Mouse (Mus musculus): ENCODE data around the gene Tbx5. TPM values are rescaled to one million over a fixed set of nuclear protein-coding genes. Genes with fewer than 3 reads are reported as not detected.

Tbx5 gene
- polyA plus RNA-seq, 1 experiment from 2014 or later = not detected

DNA sequence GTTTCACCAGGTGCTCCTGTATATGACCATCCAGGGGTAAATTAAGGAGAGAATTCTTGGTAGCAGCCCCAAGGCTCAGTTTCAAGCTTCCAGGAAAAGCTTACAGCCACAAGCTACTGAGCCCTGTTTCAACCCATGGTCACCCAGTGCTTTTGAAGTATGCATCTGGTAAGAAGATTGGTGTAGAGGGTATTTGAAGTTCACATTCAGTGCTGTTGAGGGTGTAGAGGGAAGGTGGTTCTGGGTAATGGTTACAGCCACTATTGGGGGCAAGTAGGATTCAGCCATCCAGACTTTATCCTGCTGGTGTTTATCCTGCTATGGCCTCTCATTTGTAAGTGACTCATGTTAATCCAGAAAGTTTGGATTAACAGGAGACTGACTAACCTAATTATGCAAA is 26.0 kb upstream of the Tbx5 start:
- Histone ChIP-seq H3K4me1 (replicated peaks; ENCODE audit: control insufficient read depth, insufficient read depth, low read length) (no peaks in the 10 kb centered on the region), H3K27me3 (replicated peaks; ENCODE audit: control insufficient read depth, insufficient read depth, low read length) (peaks cover 100% of the 10 kb centered on the region), H3K4me3 (ENCODE audit: low read depth, low read length) (no peak overlapping the region), H3K9ac (ENCODE audit: low read length) (no peak overlapping the region), H3K36me3 (ENCODE audit: control insufficient read depth, insufficient read depth, low read length) (no peaks in the 10 kb centered on the region), H3K4me2 (ENCODE audit: low read length) (no peak overlapping the region), H3K9me3 (ENCODE audit: control insufficient read depth, low read length) (no peaks in the 10 kb centered on the region), H3K27ac (ENCODE audit: low read depth) (no peak overlapping the region)
- ATAC-seq (replicated peaks; ENCODE audit: low FRiP score, low TSS enrichment, low read depth) (no peak), DNase-seq (ENCODE audit: low spot score) (no peak)

DNA sequence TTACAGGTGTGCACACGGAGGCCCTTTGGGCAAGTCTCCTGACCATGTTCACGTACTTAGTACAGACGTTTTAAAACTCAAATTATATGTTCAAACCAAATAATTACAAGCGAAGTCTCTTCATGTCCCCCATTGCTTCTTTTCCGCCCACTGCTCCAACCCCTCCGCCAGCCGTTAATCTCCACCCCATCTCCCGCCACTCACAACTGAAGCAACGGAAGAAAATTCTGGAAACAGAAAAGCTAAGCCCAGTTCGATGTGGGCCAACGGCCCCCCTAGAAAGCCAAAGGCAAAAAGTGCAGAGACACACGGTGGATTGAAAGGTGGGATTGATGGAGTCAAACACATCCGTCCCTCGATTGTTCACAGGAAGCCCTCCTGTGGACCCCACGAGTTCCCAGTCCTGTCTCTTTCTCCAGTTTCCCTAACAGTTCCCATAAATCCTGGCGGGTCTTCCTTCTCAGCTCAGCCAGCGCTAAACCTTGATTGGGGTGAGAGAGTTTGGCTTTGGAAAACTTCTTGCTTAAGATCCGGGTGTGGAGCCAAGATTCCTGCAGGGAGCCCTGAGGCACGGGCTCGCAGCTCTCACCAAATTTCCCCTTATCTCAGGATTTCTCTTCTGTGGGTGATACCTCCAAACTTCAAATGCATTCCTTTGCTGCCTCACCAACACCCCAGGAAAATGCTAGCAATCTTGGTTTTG is 24.8 kb upstream of the Tbx5 start:
- Histone ChIP-seq H3K27me3 (replicated peaks; ENCODE audit: control insufficient read depth, insufficient read depth, low read length) (peaks cover 98% of the 10 kb centered on the region), H3K4me1 (replicated peaks; ENCODE audit: control insufficient read depth, insufficient read depth, low read length) (no peaks in the 10 kb centered on the region), H3K9ac (ENCODE audit: low read length) (no peak overlapping the region), H3K4me2 (ENCODE audit: low read length) (no peak overlapping the region), H3K27ac (ENCODE audit: low read depth) (no peak overlapping the region), H3K4me3 (ENCODE audit: low read depth, low read length) (no peak overlapping the region), H3K36me3 (ENCODE audit: control insufficient read depth, insufficient read depth, low read length) (no peaks in the 10 kb centered on the region), H3K9me3 (ENCODE audit: control insufficient read depth, low read length) (no peaks in the 10 kb centered on the region)
- no peak for ATAC-seq (replicated peaks; ENCODE audit: low FRiP score, low TSS enrichment, low read depth)
- WGBS = 3% methylated on average over 20 of the region's 20 CpGs
- DNase-seq (ENCODE audit: low spot score) = no peak

- Histone ChIP-seq H3K4me3 (ENCODE audit: low read depth, low read length) (no peak overlapping the region), H3K9me3 (ENCODE audit: control insufficient read depth, low read length) (no peaks in the 10 kb centered on the region), H3K4me1 (replicated peaks; ENCODE audit: control insufficient read depth, insufficient read depth, low read length) (no peaks in the 10 kb centered on the region), H3K4me2 (ENCODE audit: low read length) (no peak overlapping the region), H3K36me3 (ENCODE audit: control insufficient read depth, insufficient read depth, low read length) (no peaks in the 10 kb centered on the region), H3K27ac (ENCODE audit: low read depth) (no peak overlapping the region), H3K27me3 (replicated peaks; ENCODE audit: control insufficient read depth, insufficient read depth, low read length) (peaks cover 92% of the 10 kb centered on the region), H3K9ac (ENCODE audit: low read length) (no peak overlapping the region)
- 45% methylated on average over 6 of the region's 6 CpGs for WGBS
- ATAC-seq (replicated peaks; ENCODE audit: low FRiP score, low TSS enrichment, low read depth) (no peak), DNase-seq (ENCODE audit: low spot score) (no peak)
These were observed 23.8 kb upstream of the Tbx5 start for GRCm38 (mm10) chr5:119808713-119809112.

DNA sequence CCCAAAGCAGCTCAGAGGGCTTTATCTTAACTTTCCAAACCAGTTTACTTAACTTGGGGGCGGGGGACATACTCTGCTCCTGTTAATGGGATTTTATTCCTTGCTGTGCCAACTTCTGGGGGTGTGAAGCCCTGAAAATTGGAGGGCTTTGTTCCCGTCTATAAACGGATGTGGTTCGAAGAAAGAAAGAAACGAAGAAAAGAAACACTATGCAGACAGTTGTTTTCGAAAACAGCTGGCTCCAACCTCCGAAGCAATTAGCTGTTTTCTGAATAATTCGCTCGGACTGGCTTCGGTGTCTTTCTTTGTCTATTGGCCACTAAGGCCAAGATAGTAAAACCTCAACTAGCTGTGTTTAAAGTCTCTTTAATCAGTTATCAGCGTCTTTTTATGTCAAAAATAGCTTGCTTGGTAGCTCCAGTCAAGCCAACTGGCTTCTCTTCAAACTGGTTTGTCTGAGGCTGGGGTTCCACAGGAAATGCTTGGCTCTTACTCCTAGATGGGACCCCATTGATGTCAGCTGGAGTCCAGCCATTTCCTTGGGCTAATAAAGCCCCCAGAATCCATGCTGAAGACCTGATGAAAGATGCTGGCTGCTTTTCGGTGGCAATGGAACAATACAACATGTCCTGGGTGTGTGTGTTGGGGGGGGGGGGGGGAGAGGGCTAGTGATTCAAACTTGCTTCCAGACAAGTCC is 21.3 kb upstream of the Tbx5 start:
- no peak overlapping the region for H3K9ac ChIP-seq (ENCODE audit: low read length)
- DNase-seq (ENCODE audit: low spot score) (no peak), ATAC-seq (replicated peaks; ENCODE audit: low FRiP score, low TSS enrichment, low read depth) (no peak)
- H3K4me3 ChIP-seq (ENCODE audit: low read depth, low read length) = no peak overlapping the region
- no peaks in the 10 kb centered on the region for H3K36me3 ChIP-seq (ENCODE audit: control insufficient read depth, insufficient read depth, low read length)
- no peaks in the 10 kb centered on the region for H3K4me1 ChIP-seq (replicated peaks; ENCODE audit: control insufficient read depth, insufficient read depth, low read length)
- H3K4me2 ChIP-seq (ENCODE audit: low read length) = no peak overlapping the region
- H3K27me3 ChIP-seq (replicated peaks; ENCODE audit: control insufficient read depth, insufficient read depth, low read length) = peaks cover 77% of the 10 kb centered on the region
- no peak overlapping the region for H3K27ac ChIP-seq (ENCODE audit: low read depth)
- H3K9me3 ChIP-seq (ENCODE audit: control insufficient read depth, low read length) = peaks cover 6% of the 10 kb centered on the region; the same call in 1 of the 2 replicates
- 63% methylated on average over 12 of the region's 12 CpGs for WGBS

- ATAC-seq (replicated peaks; ENCODE audit: low FRiP score, low TSS enrichment, low read depth) (no peak), DNase-seq (ENCODE audit: low spot score) (no peak)
- no peak overlapping the region for H3K4me3 ChIP-seq (ENCODE audit: low read depth, low read length)
- H3K9me3 ChIP-seq (ENCODE audit: control insufficient read depth, low read length) = peaks cover 6% of the 10 kb centered on the region; the same call in 1 of the 2 replicates
- H3K27ac ChIP-seq (ENCODE audit: low read depth) = no peak overlapping the region
- peaks cover 65% of the 10 kb centered on the region for H3K27me3 ChIP-seq (replicated peaks; ENCODE audit: control insufficient read depth, insufficient read depth, low read length)
- H3K4me1 ChIP-seq (replicated peaks; ENCODE audit: control insufficient read depth, insufficient read depth, low read length) = no peaks in the 10 kb centered on the region
- 42% methylated on average over 1 of the region's 1 CpGs for WGBS
- no peak overlapping the region for H3K4me2 ChIP-seq (ENCODE audit: low read length)
- H3K36me3 ChIP-seq (ENCODE audit: control insufficient read depth, insufficient read depth, low read length) = no peaks in the 10 kb centered on the region
- H3K9ac ChIP-seq (ENCODE audit: low read length) = no peak overlapping the region
These were observed 17.2 kb upstream of the Tbx5 start for GRCm38 (mm10) chr5:119815247-119815646.

- Histone ChIP-seq H3K9ac (ENCODE audit: low read length) (no peak overlapping the region), H3K4me2 (ENCODE audit: low read length) (no peak overlapping the region), H3K4me3 (ENCODE audit: low read depth, low read length) (no peak overlapping the region), H3K9me3 (ENCODE audit: control insufficient read depth, low read length) (peaks cover under 1% of the 10 kb centered on the region; the same call in 1 of the 2 replicates), H3K36me3 (ENCODE audit: control insufficient read depth, insufficient read depth, low read length) (no peaks in the 10 kb centered on the region), H3K27ac (ENCODE audit: low read depth) (no peak overlapping the region), H3K27me3 (replicated peaks; ENCODE audit: control insufficient read depth, insufficient read depth, low read length) (peaks cover 73% of the 10 kb centered on the region), H3K4me1 (replicated peaks; ENCODE audit: control insufficient read depth, insufficient read depth, low read length) (no peaks in the 10 kb centered on the region)
- 78% methylated on average over 6 of the region's 6 CpGs for WGBS
- no peak for ATAC-seq (replicated peaks; ENCODE audit: low FRiP score, low TSS enrichment, low read depth)
- DNase-seq (ENCODE audit: low spot score) = no peak
These were observed 12.0 kb upstream of the Tbx5 start for GRCm38 (mm10) chr5:119820452-119820851.

DNA sequence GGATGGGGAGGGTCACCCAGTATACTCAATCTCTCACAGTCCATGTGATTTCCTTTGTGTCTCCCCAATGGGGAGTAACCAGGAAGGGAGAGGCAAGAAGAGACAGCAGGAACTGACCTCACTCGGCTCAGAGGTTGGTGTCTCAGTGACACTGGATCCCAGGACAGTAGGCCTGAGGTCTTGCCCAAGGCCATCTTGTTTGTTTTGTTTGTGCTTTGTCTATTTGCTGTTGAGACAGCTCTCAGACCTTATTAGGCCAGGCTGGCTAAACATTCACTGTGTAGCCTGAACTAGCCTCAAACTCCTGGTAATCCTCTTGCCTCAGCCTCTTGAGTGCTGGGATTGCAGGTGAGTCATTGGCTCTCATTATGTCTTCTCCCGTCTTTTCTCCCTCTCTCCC is 11.0 kb upstream of the Tbx5 start:
- Histone ChIP-seq H3K4me1 (replicated peaks; ENCODE audit: control insufficient read depth, insufficient read depth, low read length) (no peaks in the 10 kb centered on the region), H3K27me3 (replicated peaks; ENCODE audit: control insufficient read depth, insufficient read depth, low read length) (peaks cover 72% of the 10 kb centered on the region), H3K4me3 (ENCODE audit: low read depth, low read length) (no peak overlapping the region), H3K9me3 (ENCODE audit: control insufficient read depth, low read length) (no peaks in the 10 kb centered on the region), H3K36me3 (ENCODE audit: control insufficient read depth, insufficient read depth, low read length) (no peaks in the 10 kb centered on the region), H3K4me2 (ENCODE audit: low read length) (no peak overlapping the region), H3K27ac (ENCODE audit: low read depth) (no peak overlapping the region), H3K9ac (ENCODE audit: low read length) (no peak overlapping the region)
- no peak for ATAC-seq (replicated peaks; ENCODE audit: low FRiP score, low TSS enrichment, low read depth)
- 55% methylated on average over 2 of the region's 2 CpGs for WGBS
- DNase-seq (ENCODE audit: low spot score) = no peak

- Histone ChIP-seq H3K36me3 (ENCODE audit: control insufficient read depth, insufficient read depth, low read length) (no peaks in the 10 kb centered on the region), H3K4me3 (ENCODE audit: low read depth, low read length) (no peak overlapping the region), H3K9ac (ENCODE audit: low read length) (no peak overlapping the region), H3K4me2 (ENCODE audit: low read length) (no peak overlapping the region), H3K9me3 (ENCODE audit: control insufficient read depth, low read length) (no peaks in the 10 kb centered on the region), H3K27ac (ENCODE audit: low read depth) (no peak overlapping the region), H3K27me3 (replicated peaks; ENCODE audit: control insufficient read depth, insufficient read depth, low read length) (peaks cover 93% of the 10 kb centered on the region), H3K4me1 (replicated peaks; ENCODE audit: control insufficient read depth, insufficient read depth, low read length) (no peaks in the 10 kb centered on the region)
- ATAC-seq (replicated peaks; ENCODE audit: low FRiP score, low TSS enrichment, low read depth) = no peak
- 66% methylated on average over 6 of the region's 6 CpGs for WGBS
- no peak for DNase-seq (ENCODE audit: low spot score)
These were observed 5.1 kb upstream of the Tbx5 start for GRCm38 (mm10) chr5:119827341-119827740.

- Histone ChIP-seq H3K4me1 (replicated peaks; ENCODE audit: control insufficient read depth, insufficient read depth, low read length) (no peaks in the 10 kb centered on the region), H3K9me3 (ENCODE audit: control insufficient read depth, low read length) (no peaks in the 10 kb centered on the region), H3K27me3 (replicated peaks; ENCODE audit: control insufficient read depth, insufficient read depth, low read length) (peaks cover 92% of the 10 kb centered on the region), H3K36me3 (ENCODE audit: control insufficient read depth, insufficient read depth, low read length) (no peaks in the 10 kb centered on the region), H3K27ac (ENCODE audit: low read depth) (no peak overlapping the region), H3K4me3 (ENCODE audit: low read depth, low read length) (no peak overlapping the region), H3K4me2 (ENCODE audit: low read length) (no peak overlapping the region), H3K9ac (ENCODE audit: low read length) (no peak overlapping the region)
- WGBS = 6% methylated on average over 8 of the region's 8 CpGs
- ATAC-seq (replicated peaks; ENCODE audit: low FRiP score, low TSS enrichment, low read depth) = no peak
- no peak for DNase-seq (ENCODE audit: low spot score)
These were observed 1.9 kb upstream of the Tbx5 start for GRCm38 (mm10) chr5:119830611-119831010.
